Mouse (Mus musculus): ENCODE data around the gene Lrrc75b. TPM values are rescaled to one million over a fixed set of nuclear protein-coding genes. Genes with fewer than 3 reads are reported as not detected.

The Lrrc75b gene
- polyA plus RNA-seq, 1 experiment from 2014 or later, result 38.9 TPM

- WGBS, result 77% methylated on average over 16 of the region's 16 CpGs
- Histone ChIP-seq H3K4me3 (ENCODE audit: low read length) (no peak overlapping the region), H3K9ac (ENCODE audit: low read depth, low read length) (peak overlapping the region; percentile 16; the same call in 1 of the 2 replicates), H3K27me3 (replicated peaks; ENCODE audit: control insufficient read depth, insufficient read depth, low read length) (no peaks in the 10 kb centered on the region; the same call in 1 of the 2 replicates), H3K36me3 (ENCODE audit: control insufficient read depth, insufficient read depth, low read length) (no peaks in the 10 kb centered on the region), H3K4me2 (ENCODE audit: low read length) (no peak overlapping the region; the same call in 1 of the 2 replicates), H3K27ac (ENCODE audit: low read depth, low read length) (no peak overlapping the region), H3K9me3 (ENCODE audit: control insufficient read depth, low read length) (no peaks in the 10 kb centered on the region), H3K4me1 (ENCODE audit: control insufficient read depth, insufficient read depth, low read depth, low read length) (peaks cover 6% of the 10 kb centered on the region; the same call in 1 of the 2 replicates)
- no peak for ATAC-seq
Measured at GRCm38 (mm10) chr10:75589651-75590050, 29.5 kb upstream of the Lrrc75b start.

GRCm38 (mm10) chr10:75589129-75589528, 29.0 kb upstream of the Lrrc75b start, which contains the start of gene Ggt5:
Gene Ggt5, plus strand, starts transcription at chr10:75589340.
- Histone ChIP-seq H3K4me3 (ENCODE audit: low read length) (no peak within 1 kb of the TSS), H3K27ac (ENCODE audit: low read depth, low read length) (no peak within 1 kb of the TSS; the same call in 1 of the 2 replicates), H3K27me3 (replicated peaks; ENCODE audit: control insufficient read depth, insufficient read depth, low read length) (no peaks in the 10 kb centered on the region; the same call in 1 of the 2 replicates), H3K36me3 (ENCODE audit: control insufficient read depth, insufficient read depth, low read length) (no peaks in the 10 kb centered on the region), H3K4me2 (ENCODE audit: low read length) (no peak within 1 kb of the TSS; the same call in 1 of the 2 replicates), H3K9ac (ENCODE audit: low read depth, low read length) (peak within 1 kb of the TSS; percentile 16; the same call in 1 of the 2 replicates), H3K9me3 (ENCODE audit: control insufficient read depth, low read length) (no peaks in the 10 kb centered on the region), H3K4me1 (ENCODE audit: control insufficient read depth, insufficient read depth, low read depth, low read length) (peaks cover 6% of the 10 kb centered on the region; the same call in 1 of the 2 replicates)
- ATAC-seq, result no peak
- WGBS, result 40% methylated on average over 5 of the region's 5 CpGs

- H3K9me3 ChIP-seq (ENCODE audit: control insufficient read depth, low read length), result no peaks in the 10 kb centered on the region
- H3K9ac ChIP-seq (ENCODE audit: low read depth, low read length), result no peak overlapping the region
- H3K27ac ChIP-seq (ENCODE audit: low read depth, low read length), result no peak overlapping the region; the same call in 1 of the 2 replicates
- 72% methylated on average over 5 of the region's 5 CpGs for WGBS
- peaks cover 6% of the 10 kb centered on the region; the same call in 1 of the 2 replicates for H3K4me1 ChIP-seq (ENCODE audit: control insufficient read depth, insufficient read depth, low read depth, low read length)
- no peaks in the 10 kb centered on the region for H3K36me3 ChIP-seq (ENCODE audit: control insufficient read depth, insufficient read depth, low read length)
- no peak overlapping the region for H3K4me3 ChIP-seq (ENCODE audit: low read length)
- ATAC-seq, result no peak
- H3K4me2 ChIP-seq (ENCODE audit: low read length), result no peak overlapping the region
- no peaks in the 10 kb centered on the region; the same call in 1 of the 2 replicates for H3K27me3 ChIP-seq (replicated peaks; ENCODE audit: control insufficient read depth, insufficient read depth, low read length)
Measured at GRCm38 (mm10) chr10:75588336-75588735, 28.2 kb upstream of the Lrrc75b start.

GRCm38 (mm10) chr10:75587781-75588180, 27.7 kb upstream of the Lrrc75b start:
- peaks cover 6% of the 10 kb centered on the region; the same call in 1 of the 2 replicates for H3K4me1 ChIP-seq (ENCODE audit: control insufficient read depth, insufficient read depth, low read depth, low read length)
- H3K27ac ChIP-seq (ENCODE audit: low read depth, low read length), result no peak overlapping the region; the same call in 1 of the 2 replicates
- no peaks in the 10 kb centered on the region for H3K9me3 ChIP-seq (ENCODE audit: control insufficient read depth, low read length)
- H3K4me2 ChIP-seq (ENCODE audit: low read length), result no peak overlapping the region
- H3K36me3 ChIP-seq (ENCODE audit: control insufficient read depth, insufficient read depth, low read length), result no peaks in the 10 kb centered on the region
- no peaks in the 10 kb centered on the region; the same call in 1 of the 2 replicates for H3K27me3 ChIP-seq (replicated peaks; ENCODE audit: control insufficient read depth, insufficient read depth, low read length)
- ATAC-seq, result no peak
- H3K4me3 ChIP-seq (ENCODE audit: low read length), result no peak overlapping the region
- no peak overlapping the region for H3K9ac ChIP-seq (ENCODE audit: low read depth, low read length)
- 94% methylated on average over 4 of the region's 4 CpGs for WGBS

- H3K9me3 ChIP-seq (ENCODE audit: control insufficient read depth, low read length), result no peaks in the 10 kb centered on the region
- WGBS, result 88% methylated on average over 1 of the region's 1 CpGs
- ATAC-seq, result peak; percentile 57
- peaks cover 6% of the 10 kb centered on the region; the same call in 1 of the 2 replicates for H3K4me1 ChIP-seq (ENCODE audit: control insufficient read depth, insufficient read depth, low read depth, low read length)
- H3K4me2 ChIP-seq (ENCODE audit: low read length), result no peak overlapping the region
- H3K27ac ChIP-seq (ENCODE audit: low read depth, low read length), result no peak overlapping the region
- no peak overlapping the region for H3K4me3 ChIP-seq (ENCODE audit: low read length)
- no peaks in the 10 kb centered on the region; the same call in 1 of the 2 replicates for H3K27me3 ChIP-seq (replicated peaks; ENCODE audit: control insufficient read depth, insufficient read depth, low read length)
- no peak overlapping the region for H3K9ac ChIP-seq (ENCODE audit: low read depth, low read length)
- H3K36me3 ChIP-seq (ENCODE audit: control insufficient read depth, insufficient read depth, low read length), result no peaks in the 10 kb centered on the region
Measured at GRCm38 (mm10) chr10:75586553-75586879, 26.4 kb upstream of the Lrrc75b start.

- Histone ChIP-seq H3K27ac (ENCODE audit: low read depth, low read length) (no peak overlapping the region), H3K27me3 (replicated peaks; ENCODE audit: control insufficient read depth, insufficient read depth, low read length) (no peaks in the 10 kb centered on the region; the same call in 1 of the 2 replicates), H3K9ac (ENCODE audit: low read depth, low read length) (no peak overlapping the region), H3K4me2 (ENCODE audit: low read length) (peak overlapping the region; percentile 42), H3K4me1 (ENCODE audit: control insufficient read depth, insufficient read depth, low read depth, low read length) (peaks cover 6% of the 10 kb centered on the region; the same call in 1 of the 2 replicates), H3K9me3 (ENCODE audit: control insufficient read depth, low read length) (no peaks in the 10 kb centered on the region), H3K36me3 (ENCODE audit: control insufficient read depth, insufficient read depth, low read length) (no peaks in the 10 kb centered on the region), H3K4me3 (ENCODE audit: low read length) (no peak overlapping the region)
- peak; percentile 88 for ATAC-seq
- 18% methylated on average over 20 of the region's 20 CpGs for whole genome bisulfite sequencing
Measured at GRCm38 (mm10) chr10:75585876-75586552, 25.9 kb upstream of the Lrrc75b start.

GRCm38 (mm10) chr10:75579129-75579528, 19.0 kb upstream of the Lrrc75b start:
- no peak overlapping the region for H3K4me2 ChIP-seq (ENCODE audit: low read length)
- H3K27me3 ChIP-seq (replicated peaks; ENCODE audit: control insufficient read depth, insufficient read depth, low read length), result no peaks in the 10 kb centered on the region
- H3K9me3 ChIP-seq (ENCODE audit: control insufficient read depth, low read length), result no peaks in the 10 kb centered on the region
- no peaks in the 10 kb centered on the region for H3K36me3 ChIP-seq (ENCODE audit: control insufficient read depth, insufficient read depth, low read length)
- H3K9ac ChIP-seq (ENCODE audit: low read depth, low read length), result no peak overlapping the region
- no peak for ATAC-seq
- no peak overlapping the region for H3K4me3 ChIP-seq (ENCODE audit: low read length)
- WGBS, result 88% methylated on average over 6 of the region's 6 CpGs
- no peaks in the 10 kb centered on the region for H3K4me1 ChIP-seq (ENCODE audit: control insufficient read depth, insufficient read depth, low read depth, low read length)
- H3K27ac ChIP-seq (ENCODE audit: low read depth, low read length), result no peak overlapping the region

GRCm38 (mm10) chr10:75573965-75574364, 13.8 kb upstream of the Lrrc75b start:
- Histone ChIP-seq H3K4me2 (ENCODE audit: low read length) (no peak overlapping the region), H3K27me3 (replicated peaks; ENCODE audit: control insufficient read depth, insufficient read depth, low read length) (no peaks in the 10 kb centered on the region), H3K27ac (ENCODE audit: low read depth, low read length) (no peak overlapping the region), H3K4me3 (ENCODE audit: low read length) (no peak overlapping the region), H3K9ac (ENCODE audit: low read depth, low read length) (no peak overlapping the region), H3K4me1 (ENCODE audit: control insufficient read depth, insufficient read depth, low read depth, low read length) (no peaks in the 10 kb centered on the region), H3K9me3 (ENCODE audit: control insufficient read depth, low read length) (no peaks in the 10 kb centered on the region), H3K36me3 (ENCODE audit: control insufficient read depth, insufficient read depth, low read length) (no peaks in the 10 kb centered on the region)
- ATAC-seq, result no peak
- 89% methylated on average over 9 of the region's 9 CpGs for WGBS

GRCm38 (mm10) chr10:75573181-75573580, 13.1 kb upstream of the Lrrc75b start:
- Histone ChIP-seq H3K36me3 (ENCODE audit: control insufficient read depth, insufficient read depth, low read length) (no peaks in the 10 kb centered on the region), H3K27ac (ENCODE audit: low read depth, low read length) (no peak overlapping the region), H3K4me2 (ENCODE audit: low read length) (no peak overlapping the region), H3K27me3 (replicated peaks; ENCODE audit: control insufficient read depth, insufficient read depth, low read length) (no peaks in the 10 kb centered on the region), H3K4me3 (ENCODE audit: low read length) (no peak overlapping the region), H3K9ac (ENCODE audit: low read depth, low read length) (no peak overlapping the region), H3K9me3 (ENCODE audit: control insufficient read depth, low read length) (no peaks in the 10 kb centered on the region), H3K4me1 (ENCODE audit: control insufficient read depth, insufficient read depth, low read depth, low read length) (no peaks in the 10 kb centered on the region)
- 46% methylated on average over 10 of the region's 10 CpGs for WGBS
- ATAC-seq, result no peak

Measured in hindbrain, embryonic 16.5 days (tissue).